Mouse (Mus musculus): Measurements from ENCODE around the gene Crxos.
A peak's percentile ranks its signal among the peaks of the same experiment; 100 is the strongest.

Gene Crxos

GRCm38 (mm10) chr7:15921796-15922195 is 39.4 kb downstream of the Crxos start:
- peak; percentile 55 for DNase-seq (ENCODE audit: low spot score)

- peak; percentile 90 for DNase-seq (ENCODE audit: low spot score)
Observed at GRCm38 (mm10) chr7:15922220-15922773, 39.9 kb downstream of the Crxos start, which contains the start of gene Selenow. Selenow (minus strand) TSS chr7:15922402.

- DNase-seq (ENCODE audit: low spot score), result peak; percentile 73
Observed at GRCm38 (mm10) chr7:15929910-15930309, 47.5 kb downstream of the Crxos start.

- no peak for DNase-seq (ENCODE audit: low spot score)
Observed at GRCm38 (mm10) chr7:15930543-15930942, 48.1 kb downstream of the Crxos start.

GRCm38 (mm10) chr7:15931635-15932034 is 49.2 kb downstream of the Crxos start:
- DNase-seq (ENCODE audit: low spot score), result no peak

GRCm38 (mm10) chr7:15933437-15934359 is 51.3 kb downstream of the Crxos start:
- DNase-seq (ENCODE audit: low spot score), result no peak

- DNase-seq (ENCODE audit: low spot score), result no peak
Observed at GRCm38 (mm10) chr7:15937491-15937890, 55.1 kb downstream of the Crxos start.

GRCm38 (mm10) chr7:15938621-15939020 is 56.2 kb downstream of the Crxos start:
- no peak for DNase-seq (ENCODE audit: low spot score)

- DNase-seq (ENCODE audit: low spot score), result no peak
Observed at GRCm38 (mm10) chr7:15944311-15944710, 61.9 kb downstream of the Crxos start.

- DNase-seq (ENCODE audit: low spot score), result no peak
Observed at GRCm38 (mm10) chr7:15945211-15945610, 62.8 kb downstream of the Crxos start.

- peak; percentile 96 for DNase-seq (ENCODE audit: low spot score)
Observed at GRCm38 (mm10) chr7:15945721-15946536, 63.5 kb downstream of the Crxos start, which contains the start of gene Nop53. Nop53 (minus strand) TSS chr7:15946074.

- no peak for DNase-seq (ENCODE audit: low spot score)
Observed at GRCm38 (mm10) chr7:15947653-15948260, 65.3 kb downstream of the Crxos start.

- DNase-seq (ENCODE audit: low spot score), result peak; percentile 88
Observed at GRCm38 (mm10) chr7:15948381-15948941, 66.0 kb downstream of the Crxos start.

- no peak for DNase-seq (ENCODE audit: low spot score)
Observed at GRCm38 (mm10) chr7:15949216-15949790, 66.9 kb downstream of the Crxos start.

- no peak for DNase-seq (ENCODE audit: low spot score)
Observed at GRCm38 (mm10) chr7:15950008-15950407, 67.6 kb downstream of the Crxos start.

- DNase-seq (ENCODE audit: low spot score), result no peak
Observed at GRCm38 (mm10) chr7:15952416-15952815, 70.0 kb downstream of the Crxos start.

Data from lung, postnatal 25 days (tissue).